Mouse (Mus musculus) kidney, adult 8-10 months (tissue): ENCODE results near the gene Wnk4.
"Not testable (repeated sequence)": the region's sequence is repeated elsewhere in the genome, so short reads cannot be mapped to it uniquely, and the experiment has no call there.

Source experiments
- DNase-seq, 2 experiments: peaks; one replicate each; pipeline ENCODE4 v3.0.0; 2022

The Wnk4 gene

DNA sequence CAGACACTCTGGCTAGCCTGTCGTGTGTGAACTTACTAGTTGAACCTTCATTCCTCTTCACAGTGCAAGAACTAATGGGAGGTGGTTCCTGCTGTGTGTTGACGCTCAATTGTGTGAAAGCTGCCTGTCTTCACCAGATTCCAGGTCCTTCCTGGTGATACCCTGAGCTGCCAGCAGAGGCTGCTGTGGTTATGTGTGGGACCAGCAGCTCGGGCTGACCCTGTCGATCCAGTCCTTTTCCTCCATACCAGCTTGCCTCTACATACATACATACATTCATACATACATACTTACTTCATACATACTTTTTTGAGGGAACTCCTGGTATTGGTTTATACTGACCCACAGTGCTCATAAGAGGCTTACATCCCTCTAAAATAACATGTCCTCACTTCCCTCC, 63.2 kb downstream of the Wnk4 start:
- peak; percentile 66 to 89 for DNase-seq

DNA sequence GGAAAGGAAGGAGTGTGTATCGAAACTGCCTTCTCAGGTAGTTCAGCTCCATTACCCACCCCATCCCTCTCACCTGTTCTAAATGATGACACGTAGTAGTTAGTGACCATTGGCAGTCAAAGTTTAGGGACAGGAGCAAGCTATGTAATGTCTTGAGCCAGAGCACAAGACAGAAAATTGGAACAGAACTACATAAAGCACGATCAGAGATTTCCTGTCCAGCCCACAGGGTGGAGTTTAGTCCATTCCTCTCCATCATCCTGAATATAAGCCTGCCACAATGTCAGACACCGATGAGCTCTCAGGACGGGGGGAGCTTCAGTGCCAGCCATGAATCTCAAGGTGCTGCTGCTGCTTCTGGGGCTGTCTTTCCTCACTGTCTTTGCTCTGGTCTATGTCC, 64.4 kb downstream of the Wnk4 start, which contains the start of gene Aoc2:
Gene Aoc2 (plus strand): TSS at position 301 of the 400 bp plus-strand sequence.
- DNase-seq, result no peak

- not testable (repeated sequence) for DNase-seq
Measured at GRCm38 (mm10) chr11:101325201-101325600, 64.8 kb downstream of the Wnk4 start.

GRCm38 (mm10) chr11:101326147-101326546, 65.8 kb downstream of the Wnk4 start:
- no peak for DNase-seq
